ENCODE assay signal across 13 mouse cellular contexts in the genomic region with DNA sequence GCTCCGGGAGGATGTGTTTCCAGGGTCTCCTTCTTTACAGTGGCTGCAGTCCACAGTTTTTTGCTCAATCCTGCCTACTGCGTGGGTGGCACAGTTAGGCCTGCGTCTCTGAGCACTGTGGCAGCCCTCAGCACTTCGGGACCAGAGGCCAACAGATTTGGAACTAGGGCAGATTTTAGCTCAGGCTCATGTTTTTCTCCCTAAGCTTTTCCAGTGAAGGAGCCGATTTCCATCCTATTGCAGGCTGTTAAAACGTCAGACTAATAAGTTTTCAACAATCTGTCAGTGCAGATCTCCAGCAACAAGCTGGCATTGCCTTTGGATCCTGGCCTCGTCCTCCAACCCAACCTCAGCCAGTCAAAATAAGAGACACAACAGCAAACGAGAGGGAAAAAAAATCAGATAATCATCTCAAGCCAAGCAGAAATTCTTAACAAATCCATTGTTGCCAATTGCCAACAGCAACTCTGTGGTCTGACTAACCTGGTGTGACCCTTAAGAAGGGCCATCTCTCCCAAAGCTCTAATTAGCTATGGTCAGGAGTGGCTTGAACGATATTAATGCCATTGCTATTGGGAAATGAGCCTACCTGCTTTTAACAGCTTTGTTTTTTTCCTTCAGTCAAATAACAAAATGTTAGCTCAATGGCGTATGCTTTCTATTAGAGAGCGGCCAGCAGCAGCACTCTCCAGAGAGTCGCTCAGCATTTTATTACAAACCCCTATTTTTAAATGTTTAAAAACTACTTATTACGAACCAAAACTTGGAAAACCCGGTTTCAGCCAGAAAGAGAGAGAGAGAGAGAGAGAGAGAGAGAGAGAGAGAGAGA.
DNase-seq lines count a peak whose midpoint lies in the region; ATAC-seq and TF ChIP-seq lines count a peak whose summit lies in the region.
"Had no signal": no experiment of that assay in that cellular context is flagged by ENCODE, and none has a peak within 500 bp of the region (broad histone marks: within the 10 kb centered on the region; RNA-seq: fewer than 3 reads in every experiment).

No protein-coding gene starts in this region.

- peak; percentile 7 to 25 for DNase-seq in cerebellum, postnatal 14 days
- no peak for DNase-seq in cerebellum, adult 9-11 months
- peak; percentile 6 for DNase-seq in hindbrain, postnatal 0 days (ENCODE audit: low spot score)
- no peak for DNase-seq in hindbrain, embryonic 10.5 days (ENCODE audit: low spot score)
- DNase-seq in forebrain, postnatal 0 days, result peak; percentile 52
- DNase-seq in limb, embryonic 14.5 days (ENCODE audit: low spot score), result peak; percentile 84
- no peak for DNase-seq in kidney, postnatal 4 days
- DNase-seq: cerebellum, adult 8-10 months; liver, embryonic 13.5 days had no signal

- WGBS in hindbrain, postnatal 0 days, result 68% methylated on average over 14 of the region's 14 CpGs
- 72% methylated on average over 14 of the region's 14 CpGs for WGBS in hindbrain, embryonic 10.5 days
- 47% methylated on average over 14 of the region's 14 CpGs for WGBS in forebrain, postnatal 0 days
- WGBS in limb, embryonic 14.5 days, result 26% methylated on average over 14 of the region's 14 CpGs
- 64% methylated on average over 14 of the region's 14 CpGs for WGBS in liver, embryonic 12.5 days (ENCODE audit: insufficient replicate concordance)

- no peak for ATAC-seq in hindbrain, postnatal 0 days
- peak; percentile 73 for ATAC-seq in forebrain, postnatal 0 days
- ATAC-seq in limb, embryonic 14.5 days (ENCODE audit: low FRiP score, low read depth), result peak; percentile 74; the same call in 1 of the 2 replicates
- no peak for ATAC-seq in liver, embryonic 12.5 days
- ATAC-seq: midbrain, embryonic 13.5 days had no signal

- no peaks in the 10 kb centered on the region for H3K36me3 ChIP-seq in hindbrain, postnatal 0 days (ENCODE audit: insufficient read depth, low read length)
- H3K36me3 ChIP-seq in hindbrain, embryonic 10.5 days, result no peaks in the 10 kb centered on the region
- no peaks in the 10 kb centered on the region for H3K36me3 ChIP-seq in forebrain, postnatal 0 days (ENCODE audit: insufficient read depth)
- H3K36me3 ChIP-seq in limb, embryonic 14.5 days (ENCODE audit: control insufficient read depth, insufficient read depth, low read length), result no peaks in the 10 kb centered on the region
- H3K36me3 ChIP-seq in liver, embryonic 12.5 days, result no peaks in the 10 kb centered on the region
- H3K36me3 ChIP-seq: heart, embryonic 15.5 days; liver, embryonic 13.5 days; midbrain, embryonic 13.5 days; neural tube, embryonic 12.5 days had no signal

- no peak overlapping the region for H3K4me2 ChIP-seq in hindbrain, postnatal 0 days (ENCODE audit: low read depth, low read length)
- no peak overlapping the region for H3K4me2 ChIP-seq in forebrain, postnatal 0 days (ENCODE audit: low read depth)
- no peak overlapping the region for H3K4me2 ChIP-seq in limb, embryonic 14.5 days (replicated peaks; ENCODE audit: low read depth, low read length, severe bottlenecking)
- H3K4me2 ChIP-seq in liver, embryonic 12.5 days, result no peak overlapping the region
- H3K4me2 ChIP-seq: heart, embryonic 15.5 days; liver, embryonic 13.5 days; midbrain, embryonic 13.5 days; neural tube, embryonic 12.5 days had no signal

- H3K9ac ChIP-seq in hindbrain, postnatal 0 days (replicated peaks; ENCODE audit: low read length), result no peak overlapping the region
- H3K9ac ChIP-seq in forebrain, postnatal 0 days, result no peak overlapping the region
- no peak overlapping the region for H3K9ac ChIP-seq in limb, embryonic 14.5 days (ENCODE audit: low read depth, low read length, severe bottlenecking)
- no peak overlapping the region for H3K9ac ChIP-seq in liver, embryonic 12.5 days
- H3K9ac ChIP-seq: heart, embryonic 15.5 days; liver, embryonic 13.5 days; midbrain, embryonic 13.5 days; neural tube, embryonic 12.5 days had no signal

- H3K4me1 ChIP-seq in hindbrain, postnatal 0 days (ENCODE audit: insufficient read depth, low read length), result no peaks in the 10 kb centered on the region
- no peaks in the 10 kb centered on the region for H3K4me1 ChIP-seq in hindbrain, embryonic 10.5 days (replicated peaks)
- H3K4me1 ChIP-seq in forebrain, postnatal 0 days (ENCODE audit: insufficient read depth), result 0 out of 2 replicates have a peak, but pooled peaks cover 3% of the 10 kb centered on the region
- peaks cover 32% of the 10 kb centered on the region for H3K4me1 ChIP-seq in limb, embryonic 14.5 days (ENCODE audit: control insufficient read depth, insufficient read depth, low read length)
- H3K4me1 ChIP-seq in liver, embryonic 12.5 days, result no peaks in the 10 kb centered on the region
- H3K4me1 ChIP-seq: heart, embryonic 15.5 days; midbrain, embryonic 13.5 days; neural tube, embryonic 12.5 days had no signal

- no peak for TF ChIP-seq CTCF in hindbrain, postnatal 0 days (IDR thresholded peaks at IDR 0.05; ENCODE audit: low read depth)
- no peak for TF ChIP-seq CTCF in forebrain, postnatal 0 days (IDR thresholded peaks at IDR 0.05; ENCODE audit: low read depth)

- H3K27ac ChIP-seq in hindbrain, postnatal 0 days, result no peak overlapping the region
- H3K27ac ChIP-seq in hindbrain, embryonic 10.5 days, result no peak overlapping the region
- H3K27ac ChIP-seq in forebrain, postnatal 0 days (ENCODE audit: low read depth, low read length), result no peak overlapping the region
- peak overlapping the region; percentile 55 for H3K27ac ChIP-seq in limb, embryonic 14.5 days (replicated peaks; ENCODE audit: low read depth, low read length)
- H3K27ac ChIP-seq in liver, embryonic 12.5 days, result no peak overlapping the region
- H3K27ac ChIP-seq: heart, embryonic 15.5 days; liver, embryonic 13.5 days; midbrain, embryonic 13.5 days; neural tube, embryonic 12.5 days had no signal

- no peak overlapping the region for H3K4me3 ChIP-seq in hindbrain, postnatal 0 days (ENCODE audit: low read length)
- no peak overlapping the region for H3K4me3 ChIP-seq in hindbrain, embryonic 10.5 days
- H3K4me3 ChIP-seq in forebrain, postnatal 0 days (ENCODE audit: low read depth, low read length), result no peak overlapping the region
- H3K4me3 ChIP-seq in limb, embryonic 14.5 days (replicated peaks; ENCODE audit: low read length), result no peak overlapping the region
- H3K4me3 ChIP-seq in liver, embryonic 12.5 days, result no peak overlapping the region
- H3K4me3 ChIP-seq: heart, embryonic 15.5 days; liver, embryonic 13.5 days; midbrain, embryonic 13.5 days; neural tube, embryonic 12.5 days had no signal

- no peaks in the 10 kb centered on the region for H3K9me3 ChIP-seq in hindbrain, postnatal 0 days (ENCODE audit: low read length)
- no peaks in the 10 kb centered on the region for H3K9me3 ChIP-seq in hindbrain, embryonic 10.5 days
- no peaks in the 10 kb centered on the region for H3K9me3 ChIP-seq in forebrain, postnatal 0 days (ENCODE audit: low read length)
- H3K9me3 ChIP-seq in limb, embryonic 14.5 days (ENCODE audit: control insufficient read depth, low read length), result no peaks in the 10 kb centered on the region
- H3K9me3 ChIP-seq in liver, embryonic 12.5 days (replicated peaks), result no peaks in the 10 kb centered on the region
- H3K9me3 ChIP-seq: heart, embryonic 15.5 days; liver, embryonic 13.5 days; midbrain, embryonic 13.5 days; neural tube, embryonic 12.5 days had no signal

- no peak for TF ChIP-seq POLR2A in limb, embryonic 14.5 days (IDR thresholded peaks at IDR 0.05; ENCODE audit: borderline replicate concordance, extremely low read depth, insufficient read depth, insufficient read length)

- H3K27me3 ChIP-seq in hindbrain, postnatal 0 days (ENCODE audit: insufficient read depth, low read length), result no peaks in the 10 kb centered on the region
- H3K27me3 ChIP-seq in hindbrain, embryonic 10.5 days (ENCODE audit: insufficient read depth, poor library complexity, severe bottlenecking), result no peaks in the 10 kb centered on the region
- H3K27me3 ChIP-seq in forebrain, postnatal 0 days (ENCODE audit: insufficient read depth, low read length), result no peaks in the 10 kb centered on the region
- H3K27me3 ChIP-seq in limb, embryonic 14.5 days (ENCODE audit: control insufficient read depth, insufficient read depth, low read length), result no peaks in the 10 kb centered on the region
- 0 out of 2 replicates have a peak, but pooled peaks cover 2% of the 10 kb centered on the region for H3K27me3 ChIP-seq in liver, embryonic 12.5 days (replicated peaks)
- H3K27me3 ChIP-seq: heart, embryonic 15.5 days; liver, embryonic 13.5 days; midbrain, embryonic 13.5 days; neural tube, embryonic 12.5 days had no signal

Comparison
In these comparisons a context has a peak if more than half of its experiments do, and no peak if none do; other contexts are left out.
1. DNase-seq: peak in cerebellum, postnatal 14 days (2 of 2), hindbrain, postnatal 0 days (single experiment), forebrain, postnatal 0 days (single experiment) and limb, embryonic 14.5 days (single experiment); none in cerebellum, adult 9-11 months (single experiment), hindbrain, embryonic 10.5 days (single experiment) and kidney, postnatal 4 days (0 of 2).
2. ATAC-seq: peak in forebrain, postnatal 0 days (single experiment) and limb, embryonic 14.5 days (single experiment); none in hindbrain, postnatal 0 days (single experiment) and liver, embryonic 12.5 days (single experiment).